In genomic region chr4:48531804-48532601, GRCm38 (mm10) we compare ENCODE assay signal across 16 mouse cellular contexts. TPM values are rescaled to one million over a fixed set of nuclear protein-coding genes. Genes with fewer than 3 reads are reported as not detected.
"Had no signal": no experiment of that assay in that cellular context is flagged by ENCODE, and none has a peak within 500 bp of the region (broad histone marks: within the 10 kb centered on the region; RNA-seq: fewer than 3 reads in every experiment).

No protein-coding gene starts in this region.

- H3K27me3 ChIP-seq: limb, embryonic 12.5 days; limb, embryonic 15.5 days; midbrain, embryonic 12.5 days had no signal

- H3K4me1 ChIP-seq: limb, embryonic 12.5 days; limb, embryonic 15.5 days had no signal

- ATAC-seq: liver, postnatal 0 days; lung, postnatal 0 days; midbrain, embryonic 16.5 days had no signal

- H3K9ac ChIP-seq: limb, embryonic 12.5 days; limb, embryonic 15.5 days; liver, embryonic 14.5 days; liver, postnatal 0 days; lung, embryonic 14.5 days; midbrain, embryonic 12.5 days had no signal

- H3K27ac ChIP-seq: limb, embryonic 12.5 days; limb, embryonic 15.5 days; liver, embryonic 14.5 days; macrophage; midbrain, embryonic 12.5 days had no signal

- H3K4me2 ChIP-seq: limb, embryonic 12.5 days; limb, embryonic 15.5 days; liver, embryonic 11.5 days; lung, embryonic 14.5 days; midbrain, embryonic 12.5 days had no signal

- DNase-seq: kidney, adult 11 months; kidney, adult 9 months; kidney, postnatal 25 days; liver, postnatal 0 days; lung, embryonic 14.5 days; thymus, adult 18-20 months; thymus, postnatal 14 days; thymus, postnatal 4 days had no signal

- H3K4me3 ChIP-seq: limb, embryonic 12.5 days; limb, embryonic 15.5 days; midbrain, embryonic 12.5 days had no signal

- H3K36me3 ChIP-seq: limb, embryonic 12.5 days; limb, embryonic 15.5 days; midbrain, embryonic 12.5 days had no signal

- H3K9me3 ChIP-seq: limb, embryonic 12.5 days; limb, embryonic 15.5 days; midbrain, embryonic 12.5 days had no signal

RNA-seq across cellular contexts. Expression of gene Tmeff1, which starts 53.0 kb away (rescaled TPM):
- polyA plus RNA-seq: macrophage had no signal
